Mouse (Mus musculus) testis, adult 2 months (tissue): Measurements from ENCODE around the gene Serp2.

ENCODE experiments used
- CTCF ChIP-seq: fragments of 200-500 bp; IDR thresholded peaks from 2 replicates; pipeline ENCODE4 v1.5.1; 2012; ENCODE audit warnings: low read depth, mild to moderate bottlenecking, inconsistent platforms, low read length, moderate library complexity; ENCODE audit not compliant: control insufficient read depth, insufficient read depth, insufficient replicate concordance
- POLR2A ChIP-seq: fragments of 200-500 bp; IDR thresholded peaks from 2 replicates; pipeline ENCODE4 v1.6.1; 2012; ENCODE audit warnings: low read depth, mild to moderate bottlenecking, inconsistent platforms, low read length, moderate library complexity; ENCODE audit not compliant: control insufficient read depth

DNA sequence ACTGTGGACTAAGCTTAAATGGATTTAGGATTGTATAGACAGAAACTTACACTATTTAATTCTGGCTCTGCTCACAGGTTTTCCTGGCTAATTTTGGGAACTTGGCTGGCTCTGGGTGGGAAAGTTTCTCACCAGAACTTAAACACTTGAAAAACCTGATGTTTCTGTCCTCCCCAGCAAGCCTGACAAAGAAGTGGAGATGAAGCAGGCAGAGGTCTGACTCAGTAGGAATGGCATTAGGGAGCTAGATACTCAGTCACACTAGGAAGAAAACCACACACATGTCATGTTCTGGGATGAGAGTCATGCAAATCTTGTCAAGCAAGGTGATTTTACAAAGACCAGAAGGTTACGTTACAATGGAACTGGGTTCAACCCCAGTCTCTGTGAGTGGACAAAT lies 21.6 kb downstream of the Serp2 start:
- TF ChIP-seq CTCF = no peak
- no peak for TF ChIP-seq POLR2A
